Mouse (Mus musculus): ENCODE results near the gene Stk38. TPM values are rescaled to one million over a fixed set of nuclear protein-coding genes. Genes with fewer than 3 reads are reported as not detected.

Stk38 gene
- total and polyA plus RNA-seq, 3 experiments, result 29.0 to 56.4 (median 56.0) TPM

- Histone ChIP-seq H3K79me2 (replicated peaks; ENCODE audit: control insufficient read depth, extremely low read depth, insufficient read depth, poor library complexity, severe bottlenecking) (no peaks in the 10 kb centered on the region), H3K4me1 (ENCODE audit: control insufficient read depth in 1 of 2, insufficient read depth in 2 of 2) (peaks cover 7 to 19% of the 10 kb centered on the region in 2 experiments; a peak in 3 of 4 replicates), H3K4me2 (ENCODE audit: insufficient read depth, low read depth, poor library complexity, severe bottlenecking) (no peak overlapping the region), H3K27me3 (replicated peaks) (no peaks in the 10 kb centered on the region), H3K36me3 (replicated peaks in 1 of 2; ENCODE audit: control insufficient read depth in 1 of 2, insufficient read depth in 1 of 2, low read length in 1 of 2) (no peaks in the 10 kb centered on the region), H3K27ac (ENCODE audit: insufficient read depth, low read depth) (no peak overlapping the region), H3K9ac (ENCODE audit: insufficient read depth, low read depth) (no peak overlapping the region), H3K9me3 (replicated peaks; ENCODE audit: low read length) (peaks cover 6% of the 10 kb centered on the region), H3K4me3 (replicated peaks in 1 of 3; ENCODE audit: low read depth in 2 of 3, low read length in 2 of 3, poor library complexity in 1 of 3) (no peak overlapping the region)
- DNase-seq (ENCODE audit: extremely low read depth), result no peak
- in situ Hi-C loops (cut with MboI; ENCODE audit: low pct_ligation_motif_present, low pct_unique_long_range_greater_than_20kb, low sequenced_read_pairs), result no loop called here
- TF ChIP-seq IRF4 (IDR thresholded peaks at IDR 0.05; ENCODE audit: low read depth, low read length), result no peak
- TF ChIP-seq RCOR1 (conservative IDR thresholded peaks at IDR 0.05; ENCODE audit: low read depth, low read length), result no peak
- no peak for TF ChIP-seq E2F4 (IDR thresholded peaks at IDR 0.05; ENCODE audit: insufficient replicate concordance, low read depth, low read length)
- TF ChIP-seq JUND (conservative IDR thresholded peaks at IDR 0.05; ENCODE audit: low read depth, low read length), result no peak
- peak in 1 of 2 experiments; percentile 16; a peak in 1 of 4 replicates for TF ChIP-seq CTCF (conservative IDR thresholded peaks at IDR 0.05 in 1 of 2, IDR thresholded peaks at IDR 0.05 in 1 of 2; ENCODE audit: low read depth in 2 of 2, low read length in 2 of 2)
- no peak for TF ChIP-seq GABPA (IDR thresholded peaks at IDR 0.05; ENCODE audit: insufficient replicate concordance, low read depth, low read length)
- TF ChIP-seq POLR2AphosphoS2 (IDR thresholded peaks at IDR 0.05; ENCODE audit: low read depth, low read length), result no peak
- no peak for TF ChIP-seq KAT2A (IDR thresholded peaks at IDR 0.05; ENCODE audit: insufficient replicate concordance, low read length)
- dilution Hi-C loops (cut with MboI; ENCODE audit: extremely low pct_ligation_motif_present, extremely low pct_unique_long_range_greater_than_20kb, low sequenced_read_pairs), result no loop called here
Observed at GRCm38 (mm10) chr17:28947011-28947939, 60.5 kb downstream of the Stk38 start.

- no peak overlapping the region for H3K9ac ChIP-seq (ENCODE audit: insufficient read depth, low read depth)
- H3K79me2 ChIP-seq (replicated peaks; ENCODE audit: control insufficient read depth, extremely low read depth, insufficient read depth, poor library complexity, severe bottlenecking), result no peaks in the 10 kb centered on the region
- no peak overlapping the region for H3K27ac ChIP-seq (ENCODE audit: insufficient read depth, low read depth)
- no peak overlapping the region for H3K4me3 ChIP-seq (replicated peaks in 1 of 3; ENCODE audit: low read depth in 2 of 3, low read length in 2 of 3, poor library complexity in 1 of 3)
- no peak overlapping the region for H3K4me2 ChIP-seq (ENCODE audit: insufficient read depth, low read depth, poor library complexity, severe bottlenecking)
- no peaks in the 10 kb centered on the region for H3K4me1 ChIP-seq (ENCODE audit: control insufficient read depth in 1 of 2, insufficient read depth in 2 of 2)
- DNase-seq (ENCODE audit: extremely low read depth), result no peak
- no peaks in the 10 kb centered on the region for H3K27me3 ChIP-seq (replicated peaks)
- peaks cover 14% of the 10 kb centered on the region for H3K9me3 ChIP-seq (replicated peaks; ENCODE audit: low read length)
- dilution Hi-C loops (cut with MboI; ENCODE audit: extremely low pct_ligation_motif_present, extremely low pct_unique_long_range_greater_than_20kb, low sequenced_read_pairs) (no loop called here), in situ Hi-C loops (cut with MboI; ENCODE audit: low pct_ligation_motif_present, low pct_unique_long_range_greater_than_20kb, low sequenced_read_pairs) (no loop called here)
- H3K36me3 ChIP-seq (replicated peaks in 1 of 2; ENCODE audit: control insufficient read depth in 1 of 2, insufficient read depth in 1 of 2, low read length in 1 of 2), result no peaks in the 10 kb centered on the region
- TF ChIP-seq GABPA (IDR thresholded peaks at IDR 0.05; ENCODE audit: insufficient replicate concordance, low read depth, low read length) (no peak), POLR2AphosphoS2 (IDR thresholded peaks at IDR 0.05; ENCODE audit: low read depth, low read length) (no peak), POLR2A (IDR thresholded peaks at IDR 0.05; ENCODE audit: low read depth, low read length) (no peak), E2F4 (IDR thresholded peaks at IDR 0.05; ENCODE audit: insufficient replicate concordance, low read depth, low read length) (no peak), ZKSCAN1 (IDR thresholded peaks at IDR 0.05; ENCODE audit: borderline replicate concordance, low read depth, low read length) (no peak), NELFE (IDR thresholded peaks at IDR 0.05; ENCODE audit: low read depth, low read length) (no peak)
Observed at GRCm38 (mm10) chr17:28944481-28944880, 63.3 kb downstream of the Stk38 start.

- dilution Hi-C loops (cut with MboI; ENCODE audit: extremely low pct_ligation_motif_present, extremely low pct_unique_long_range_greater_than_20kb, low sequenced_read_pairs) (no loop called here), in situ Hi-C loops (cut with MboI; ENCODE audit: low pct_ligation_motif_present, low pct_unique_long_range_greater_than_20kb, low sequenced_read_pairs) (no loop called here)
- Histone ChIP-seq H3K27ac (ENCODE audit: insufficient read depth, low read depth) (no peak within 1 kb of the TSS), H3K9ac (ENCODE audit: insufficient read depth, low read depth) (no peak within 1 kb of the TSS), H3K9me3 (replicated peaks; ENCODE audit: low read length) (peaks cover 14% of the 10 kb centered on the region), H3K36me3 (replicated peaks in 1 of 2; ENCODE audit: control insufficient read depth in 1 of 2, insufficient read depth in 1 of 2, low read length in 1 of 2) (no peaks in the 10 kb centered on the region), H3K4me1 (ENCODE audit: control insufficient read depth in 1 of 2, insufficient read depth in 2 of 2) (no peaks in the 10 kb centered on the region), H3K27me3 (replicated peaks) (no peaks in the 10 kb centered on the region), H3K4me3 (replicated peaks in 1 of 3; ENCODE audit: low read depth in 2 of 3, low read length in 2 of 3, poor library complexity in 1 of 3) (no peak within 1 kb of the TSS), H3K4me2 (ENCODE audit: insufficient read depth, low read depth, poor library complexity, severe bottlenecking) (no peak within 1 kb of the TSS), H3K79me2 (replicated peaks; ENCODE audit: control insufficient read depth, extremely low read depth, insufficient read depth, poor library complexity, severe bottlenecking) (no peaks in the 10 kb centered on the region)
- DNase-seq (ENCODE audit: extremely low read depth), result no peak
- TF ChIP-seq GABPA (IDR thresholded peaks at IDR 0.05; ENCODE audit: insufficient replicate concordance, low read depth, low read length) (no peak), MAZ (IDR thresholded peaks at IDR 0.05; ENCODE audit: low read depth, low read length) (no peak), NRF1 (IDR thresholded peaks at IDR 0.05; ENCODE audit: low read depth, low read length) (no peak), NELFE (IDR thresholded peaks at IDR 0.05; ENCODE audit: low read depth, low read length) (no peak), JUND (conservative IDR thresholded peaks at IDR 0.05; ENCODE audit: low read depth, low read length) (no peak), SMC3 (IDR thresholded peaks at IDR 0.05; ENCODE audit: low read depth, low read length) (no peak), MYC (IDR thresholded peaks at IDR 0.05; ENCODE audit: low read depth, low read length) (no peak), CHD1 (IDR thresholded peaks at IDR 0.05; ENCODE audit: low read depth, low read length) (no peak), MEF2A (IDR thresholded peaks at IDR 0.05; ENCODE audit: borderline replicate concordance, low read depth, low read length) (no peak), ETS1 (conservative IDR thresholded peaks at IDR 0.05; ENCODE audit: low read depth, low read length) (no peak), CTCF (conservative IDR thresholded peaks at IDR 0.05 in 1 of 2, IDR thresholded peaks at IDR 0.05 in 1 of 2; ENCODE audit: low read depth in 2 of 2, low read length in 2 of 2) (no peak), MAFK (IDR thresholded peaks at IDR 0.05; ENCODE audit: insufficient replicate concordance, low read length) (no peak), ZKSCAN1 (IDR thresholded peaks at IDR 0.05; ENCODE audit: borderline replicate concordance, low read depth, low read length) (no peak), TCF12 (IDR thresholded peaks at IDR 0.05; ENCODE audit: low read depth, low read length) (no peak), BHLHE40 (IDR thresholded peaks at IDR 0.05; ENCODE audit: low read depth, low read length) (no peak), USF2 (conservative IDR thresholded peaks at IDR 0.05; ENCODE audit: low read depth, low read length) (no peak)
Observed at GRCm38 (mm10) chr17:28943740-28944139, 64.1 kb downstream of the Stk38 start, which contains the start of gene Pxt1. Pxt1 (minus strand) TSS chr17:28943840.

Measured in CH12.LX (cell line).